Mouse (Mus musculus) liver, embryonic 14.5 days (tissue): Measurements from ENCODE around the gene Olfr803. TPM values are rescaled to one million over a fixed set of nuclear protein-coding genes. Genes with fewer than 3 reads are reported as not detected.

ENCODE experiments used
- ATAC-seq: fragments of 200-750 bp; cut with Nextera tagmentation; 2 replicates; pipeline ENCODE4 v1.8.0; 2017; ENCODE audit warnings: moderate number of reproducible peaks, mild to moderate bottlenecking, moderate library complexity; ENCODE audit not compliant: insufficient read depth
- DNase-seq, 3 experiments: peaks; one replicate each; pipeline ENCODE4 v3.0.0-alpha.2; 2012 to 2013; ENCODE audit warnings: low read depth in 3 of 3, low spot score in 3 of 3
- H3K27ac ChIP-seq: fragments of 300-500 bp; sonication (generic); 2 replicates; pipeline ENCODE4 v1.5.1; 2014; ENCODE audit warnings: moderate library complexity, mild to moderate bottlenecking, control low read depth, inconsistent platforms
- H3K27me3 ChIP-seq: fragments of 300-500 bp; sonication (generic); 2 replicates; pipeline ENCODE4 v1.6.1; 2014; ENCODE audit warnings: mild to moderate bottlenecking, low read length, moderate library complexity; ENCODE audit not compliant: control insufficient read depth, insufficient read depth
- H3K36me3 ChIP-seq: fragments of 300-500 bp; sonication (generic); replicated peaks from 2 replicates; pipeline ENCODE4 v1.6.1; 2014; ENCODE audit warnings: low read depth; ENCODE audit not compliant: control insufficient read depth, insufficient read depth
- H3K4me1 ChIP-seq, 2 experiments: fragments of 200-500 bp in 1 of 2; fragments of 300-500 bp in 1 of 2; sonication (generic) in 1 of 2; replicated peaks; 2 replicates each; pipeline ENCODE4 v1.6.1; 2012 to 2014; ENCODE audit warnings: antibody characterized with exemption in 1 of 2, inconsistent platforms in 1 of 2, low read length in 1 of 2; ENCODE audit not compliant: control insufficient read depth in 2 of 2, insufficient read depth in 2 of 2
- H3K4me2 ChIP-seq: fragments of 300-500 bp; sonication (generic); 2 replicates; pipeline ENCODE4 v1.6.1; 2014; ENCODE audit warnings: low read depth, mild to moderate bottlenecking, control low read depth, moderate library complexity
- H3K4me3 ChIP-seq, 2 experiments: fragments of 200-500 bp in 1 of 2; fragments of 300-500 bp in 1 of 2; sonication (generic) in 1 of 2; 2 replicates each; pipeline ENCODE4 v1.5.1; 2012 to 2014; ENCODE audit warnings: low read depth in 2 of 2, low read length in 2 of 2, mild to moderate bottlenecking in 2 of 2, control low read depth in 1 of 2, inconsistent platforms in 1 of 2, moderate library complexity in 1 of 2; ENCODE audit not compliant: insufficient read depth in 1 of 2
- H3K9ac ChIP-seq: fragments of 300-500 bp; sonication (generic); replicated peaks from 2 replicates; pipeline ENCODE4 v1.6.1; 2014; ENCODE audit warnings: mild to moderate bottlenecking, control low read depth, moderate library complexity
- H3K9me3 ChIP-seq: fragments of 300-500 bp; sonication (generic); 2 replicates; pipeline ENCODE4 v1.6.1; 2016; ENCODE audit warnings: low read length, mixed read lengths; ENCODE audit not compliant: control insufficient read depth
- CTCF ChIP-seq: IDR thresholded peaks from 2 replicates; pipeline ENCODE4 v1.5.1; 2016; ENCODE audit warnings: antibody characterized with exemption, low read depth, control low read depth
- EP300 ChIP-seq: IDR thresholded peaks from 2 replicates; pipeline ENCODE4 v1.6.1; 2016; ENCODE audit warnings: antibody characterized with exemption, low read depth
- WGBS: fragments of 180-500 bp; shearing (Covaris S2); extraction: QIAGEN DNeasy Blood & Tissue Kit; methylation state at CpG from one replicate; pipeline ENCODE4 v1.1.7; 2014; ENCODE audit not compliant: insufficient replicate concordance; 5-methylcytosine and 5-hydroxymethylcytosine counted together
- polyA plus RNA-seq, 2 experiments: library from polyadenylated mRNA; depleted of rRNA in 1 of 2; stranded (reverse) in 1 of 2; unstranded in 1 of 2; fragments of >200 nt; fragmentation: Nextera tagmentation in 1 of 2; extraction: Ambion mirVana in 1 of 2; gene quantifications; 2 replicates each; pipeline versions ENCODE4 v1.2.1 to v1.2.3; 2012 to 2014

The Olfr803 gene
- polyA plus RNA-seq (2012; rRNA removed) (not detected in 2 replicates), polyA plus RNA-seq (2014; fragmentation: Nextera tagmentation; extraction: Ambion mirVana) (not detected in 2 replicates)

- no peaks in the 10 kb centered on the region for H3K4me1 ChIP-seq
- TF ChIP-seq CTCF (no peak), EP300 (no peak)
- H3K4me2 ChIP-seq, result no peak within 1 kb of the TSS
- WGBS, result 44% methylated on average over 2 of the region's 2 CpGs
- no peak within 1 kb of the TSS for H3K9ac ChIP-seq
- ATAC-seq, result no peak
- no peak within 1 kb of the TSS for H3K4me3 ChIP-seq
- no peaks in the 10 kb centered on the region for H3K36me3 ChIP-seq
- DNase-seq, result no peak
- no peaks in the 10 kb centered on the region for H3K9me3 ChIP-seq
- H3K27ac ChIP-seq, result no peak within 1 kb of the TSS
- H3K27me3 ChIP-seq, result no peaks in the 10 kb centered on the region
Observed at GRCm38 (mm10) chr10:129694186-129694585, at the start of gene Olfr803. Olfr803 (minus strand) TSS chr10:129694286.

GRCm38 (mm10) chr10:129741821-129742220 is 47.7 kb upstream of the Olfr803 start, which contains the start of gene Olfr806:
Olfr806 (minus strand) TSS chr10:129741921.
- no peaks in the 10 kb centered on the region for H3K36me3 ChIP-seq
- no peak for TF ChIP-seq EP300
- TF ChIP-seq CTCF, result no peak
- ATAC-seq, result no peak
- H3K27me3 ChIP-seq, result no peaks in the 10 kb centered on the region
- H3K4me2 ChIP-seq, result no peak within 1 kb of the TSS
- H3K27ac ChIP-seq, result no peak within 1 kb of the TSS
- H3K4me3 ChIP-seq, result no peak within 1 kb of the TSS
- no peak within 1 kb of the TSS for H3K9ac ChIP-seq
- no peaks in the 10 kb centered on the region for H3K4me1 ChIP-seq
- DNase-seq, result no peak
- H3K9me3 ChIP-seq, result no peaks in the 10 kb centered on the region

GRCm38 (mm10) chr10:129729275-129729674 is 35.2 kb upstream of the Olfr803 start, which contains the start of gene Olfr805:
Olfr805 (minus strand) TSS chr10:129729375.
- TF ChIP-seq CTCF (no peak), EP300 (no peak)
- DNase-seq (no peak), ATAC-seq (no peak)
- no peaks in the 10 kb centered on the region for H3K27me3 ChIP-seq
- no peak within 1 kb of the TSS for H3K27ac ChIP-seq
- no peak within 1 kb of the TSS for H3K4me3 ChIP-seq
- H3K9me3 ChIP-seq, result no peaks in the 10 kb centered on the region
- no peak within 1 kb of the TSS for H3K9ac ChIP-seq
- no peaks in the 10 kb centered on the region for H3K36me3 ChIP-seq
- no peaks in the 10 kb centered on the region for H3K4me1 ChIP-seq
- 82% methylated on average over 2 of the region's 2 CpGs for WGBS
- no peak within 1 kb of the TSS for H3K4me2 ChIP-seq

GRCm38 (mm10) chr10:129702910-129703309 is 8.8 kb upstream of the Olfr803 start, which contains the start of gene Olfr804:
Olfr804 (plus strand) TSS chr10:129703210.
- Histone ChIP-seq H3K36me3 (no peaks in the 10 kb centered on the region), H3K27me3 (no peaks in the 10 kb centered on the region), H3K4me1 (no peaks in the 10 kb centered on the region), H3K9me3 (no peaks in the 10 kb centered on the region), H3K4me3 (no peak within 1 kb of the TSS), H3K4me2 (no peak within 1 kb of the TSS), H3K27ac (no peak within 1 kb of the TSS), H3K9ac (no peak within 1 kb of the TSS)
- TF ChIP-seq CTCF (no peak), EP300 (no peak)
- DNase-seq, result no peak
- no peak for ATAC-seq

GRCm38 (mm10) chr10:129688069-129688468 is 6.0 kb downstream of the Olfr803 start, which contains the start of gene Olfr802:
Olfr802 (minus strand) TSS chr10:129688169.
- Histone ChIP-seq H3K9me3 (no peaks in the 10 kb centered on the region), H3K27me3 (no peaks in the 10 kb centered on the region), H3K4me2 (no peak within 1 kb of the TSS), H3K27ac (no peak within 1 kb of the TSS), H3K9ac (no peak within 1 kb of the TSS), H3K4me1 (no peaks in the 10 kb centered on the region), H3K36me3 (no peaks in the 10 kb centered on the region), H3K4me3 (no peak within 1 kb of the TSS)
- TF ChIP-seq EP300 (no peak), CTCF (no peak)
- no peak for ATAC-seq
- WGBS, result 47% methylated on average over 1 of the region's 1 CpGs
- no peak for DNase-seq
